8 mouse cellular contexts compared by ENCODE assay signal in genomic region chr8:84200652-84201544, GRCm38 (mm10). TPM values are rescaled to one million over a fixed set of nuclear protein-coding genes. Genes with fewer than 3 reads are reported as not detected.
DNase-seq lines count a peak whose midpoint lies in the region; ATAC-seq lines count a peak whose summit lies in the region.

No protein-coding gene starts in this region.

- intact Hi-C loops in heart, postnatal 14 days (cut with DNase I) = loop anchor here (5.0 kb wide), 1 partner anchor 461 kb away; the partner anchor contains the start of gene Ier2

- peaks cover 4% of the 10 kb centered on the region; the same call in 1 of the 2 replicates for H3K36me3 ChIP-seq in forebrain, embryonic 10.5 days (replicated peaks)
- H3K36me3 ChIP-seq in megakaryocyte, embryonic 14.5 days (replicated peaks; ENCODE audit: low read length) = peaks cover 32% of the 10 kb centered on the region
- peaks cover 11% of the 10 kb centered on the region; the same call in 1 of the 2 replicates for H3K36me3 ChIP-seq in stomach, embryonic 14.5 days (ENCODE audit: control insufficient read depth, insufficient read depth, low read length)

- peaks cover 74% of the 10 kb centered on the region for H3K4me1 ChIP-seq in forebrain, embryonic 10.5 days
- peaks cover 82% of the 10 kb centered on the region for H3K4me1 ChIP-seq in megakaryocyte, embryonic 14.5 days
- peaks cover 55% of the 10 kb centered on the region for H3K4me1 ChIP-seq in stomach, embryonic 14.5 days (ENCODE audit: control insufficient read depth, insufficient read depth, low read length)

- peak overlapping the region; percentile 97 for H3K4me2 ChIP-seq in stomach, embryonic 14.5 days (replicated peaks; ENCODE audit: low read depth, low read length)

- WGBS in forebrain, embryonic 10.5 days = 7% methylated on average over 57 of the region's 70 CpGs
- 4% methylated on average over 44 of the region's 70 CpGs for WGBS in stomach, embryonic 14.5 days

- peak overlapping the region; percentile 69 for H3K4me3 ChIP-seq in forebrain, embryonic 10.5 days
- H3K4me3 ChIP-seq in megakaryocyte, embryonic 14.5 days (replicated peaks) = peak overlapping the region; percentile 99
- peak overlapping the region; percentile 72 for H3K4me3 ChIP-seq in stomach, embryonic 14.5 days (ENCODE audit: low read depth, low read length)

- H3K27ac ChIP-seq in forebrain, embryonic 10.5 days = peak overlapping the region; percentile 94
- H3K27ac ChIP-seq in stomach, embryonic 14.5 days (ENCODE audit: low read length) = peak overlapping the region; percentile 95

- no peaks in the 10 kb centered on the region for H3K9me3 ChIP-seq in forebrain, embryonic 10.5 days
- no peaks in the 10 kb centered on the region for H3K9me3 ChIP-seq in megakaryocyte, embryonic 14.5 days
- H3K9me3 ChIP-seq in stomach, embryonic 14.5 days (ENCODE audit: control insufficient read depth, low read depth, low read length) = no peaks in the 10 kb centered on the region

- peak; percentile 62 to 71 for DNase-seq in spleen, adult 18-20 months
- no peak for DNase-seq in spleen, adult 12 weeks (ENCODE audit: low spot score)
- peak; percentile 49 for DNase-seq in forebrain, embryonic 10.5 days (ENCODE audit: extremely low spot score, low spot score)
- DNase-seq in heart, postnatal 14 days = peak; percentile 90 to 93
- DNase-seq in kidney, postnatal 4 days = peak; percentile 81 to 88

- H3K9ac ChIP-seq in stomach, embryonic 14.5 days (replicated peaks; ENCODE audit: low read depth, low read length) = peak overlapping the region; percentile 93

- peak; percentile 29 for ATAC-seq in stomach, embryonic 14.5 days (ENCODE audit: insufficient number of reproducible peaks, insufficient read depth, low FRiP score, low read depth)
- ATAC-seq in erythroid progenitor cell, adult 5-6 weeks (replicated peaks; ENCODE audit: low FRiP score, poor library complexity, severe bottlenecking) = no peak

- peaks cover 28% of the 10 kb centered on the region for H3K27me3 ChIP-seq in forebrain, embryonic 10.5 days (ENCODE audit: poor library complexity, severe bottlenecking)
- H3K27me3 ChIP-seq in megakaryocyte, embryonic 14.5 days (replicated peaks) = no peaks in the 10 kb centered on the region
- H3K27me3 ChIP-seq in stomach, embryonic 14.5 days (ENCODE audit: control insufficient read depth, insufficient read depth, low read length) = no peaks in the 10 kb centered on the region

RNA-seq across cellular contexts. Expression of gene Nanos3, which starts 15.9 kb away (rescaled TPM):
- polyA plus RNA-seq in forebrain, embryonic 10.5 days (2016; fragmentation: Nextera tagmentation; extraction: Ambion mirVana) = 2.6 and 3.7 TPM in 2 replicates
- 1 to 10 TPM; 1.8 to 2.0 TPM for total RNA-seq in heart, postnatal 14 days (2021)
- polyA plus RNA-seq in megakaryocyte, embryonic 14.5 days (2012; ENCODE audit: insufficient read depth, low replicate concordance) = 0.87 TPM in 1 of 2 replicates, not detected in the other
- 3.3 and 5.0 TPM in 2 replicates for polyA plus RNA-seq in stomach, embryonic 14.5 days (2014; fragmentation: Nextera tagmentation; extraction: Ambion mirVana)
- not detected in 2 replicates for total RNA-seq in erythroid progenitor cell, adult 5-6 weeks (2015; ENCODE audit: low replicate concordance)
- total RNA-seq in erythroid progenitor cell, adult 5-6 weeks (2017; ENCODE audit: low replicate concordance) = not detected in 2 replicates

RNA-seq across cellular contexts. Expression of gene Zswim4, which starts 36.0 kb away (rescaled TPM):
- 28.6 and 31.4 TPM in 2 replicates for polyA plus RNA-seq in forebrain, embryonic 10.5 days (2016; fragmentation: Nextera tagmentation; extraction: Ambion mirVana)
- 10 to 100 TPM in 1 of 2 experiments, 1 to 10 TPM in 1; 9.1 to 10.1 TPM for total RNA-seq in heart, postnatal 14 days (2021)
- polyA plus RNA-seq in megakaryocyte, embryonic 14.5 days (2012; ENCODE audit: insufficient read depth, low replicate concordance) = 14.1 and 16.0 TPM in 2 replicates
- polyA plus RNA-seq in stomach, embryonic 14.5 days (2014; fragmentation: Nextera tagmentation; extraction: Ambion mirVana) = 9.3 and 9.5 TPM in 2 replicates
- total RNA-seq in erythroid progenitor cell, adult 5-6 weeks (2015; ENCODE audit: low replicate concordance) = 1.7 and 2.2 TPM in 2 replicates
- 1.9 and 2.6 TPM in 2 replicates for total RNA-seq in erythroid progenitor cell, adult 5-6 weeks (2017; ENCODE audit: low replicate concordance)

RNA-seq across cellular contexts. Expression of gene D8Ertd738e, which starts 48.6 kb away (rescaled TPM):
- 386 and 390 TPM in 2 replicates for polyA plus RNA-seq in forebrain, embryonic 10.5 days (2016; fragmentation: Nextera tagmentation; extraction: Ambion mirVana)
- 100 to 1,000 TPM; 213 to 217 TPM for total RNA-seq in heart, postnatal 14 days (2021)
- 80.4 and 326 TPM in 2 replicates for polyA plus RNA-seq in megakaryocyte, embryonic 14.5 days (2012; ENCODE audit: insufficient read depth, low replicate concordance)
- polyA plus RNA-seq in stomach, embryonic 14.5 days (2014; fragmentation: Nextera tagmentation; extraction: Ambion mirVana) = 341 and 358 TPM in 2 replicates
- 57.3 and 58.3 TPM in 2 replicates for total RNA-seq in erythroid progenitor cell, adult 5-6 weeks (2015; ENCODE audit: low replicate concordance)
- 39.9 and 46.1 TPM in 2 replicates for total RNA-seq in erythroid progenitor cell, adult 5-6 weeks (2017; ENCODE audit: low replicate concordance)

RNA-seq across cellular contexts. Expression of gene 4930432K21Rik, which starts 53.1 kb away (rescaled TPM):
- polyA plus RNA-seq in forebrain, embryonic 10.5 days (2016; fragmentation: Nextera tagmentation; extraction: Ambion mirVana) = 1.9 and 2.4 TPM in 2 replicates
- under 1 TPM; 0.33 to 0.37 TPM for total RNA-seq in heart, postnatal 14 days (2021)
- polyA plus RNA-seq in megakaryocyte, embryonic 14.5 days (2012; ENCODE audit: insufficient read depth, low replicate concordance) = 0.72 TPM in 1 of 2 replicates, not detected in the other
- 0.59 and 0.94 TPM in 2 replicates for polyA plus RNA-seq in stomach, embryonic 14.5 days (2014; fragmentation: Nextera tagmentation; extraction: Ambion mirVana)
- not detected in 2 replicates for total RNA-seq in erythroid progenitor cell, adult 5-6 weeks (2015; ENCODE audit: low replicate concordance)
- total RNA-seq in erythroid progenitor cell, adult 5-6 weeks (2017; ENCODE audit: low replicate concordance) = 0.51 TPM in 1 of 2 replicates, not detected in the other

RNA-seq across cellular contexts. Expression of gene Cc2d1a, which starts 53.2 kb away (rescaled TPM):
- polyA plus RNA-seq in forebrain, embryonic 10.5 days (2016; fragmentation: Nextera tagmentation; extraction: Ambion mirVana) = 17.3 and 20.8 TPM in 2 replicates
- 10 to 100 TPM; 12.8 to 13.5 TPM for total RNA-seq in heart, postnatal 14 days (2021)
- polyA plus RNA-seq in megakaryocyte, embryonic 14.5 days (2012; ENCODE audit: insufficient read depth, low replicate concordance) = 28.0 and 32.7 TPM in 2 replicates
- 17.9 and 18.2 TPM in 2 replicates for polyA plus RNA-seq in stomach, embryonic 14.5 days (2014; fragmentation: Nextera tagmentation; extraction: Ambion mirVana)
- 2.1 and 4.3 TPM in 2 replicates for total RNA-seq in erythroid progenitor cell, adult 5-6 weeks (2015; ENCODE audit: low replicate concordance)
- total RNA-seq in erythroid progenitor cell, adult 5-6 weeks (2017; ENCODE audit: low replicate concordance) = 1.3 and 17.9 TPM in 2 replicates
